Mouse (Mus musculus) neutrophil, adult 5-6 weeks (primary cell): ENCODE measurements around the gene Fam229a. TPM values are rescaled to one million over a fixed set of nuclear protein-coding genes. Genes with fewer than 3 reads are reported as not detected.

Experiments used
- ATAC-seq: fragments of 151-379, 151-347 bp; 2 replicates; pipeline ENCODE4 v1.8.0; 2017; ENCODE audit warnings: mild to moderate bottlenecking, moderate TSS enrichment; ENCODE audit not compliant: insufficient number of reproducible peaks, poor library complexity, low FRiP score, severe bottlenecking; ENCODE audit errors: extremely low read depth
- total RNA-seq: library from RNA; stranded (forward); fragments of 200-1000 nt; gene quantifications from 2 replicates; pipeline ENCODE4 v1.2.3, GENCODE M21; 2017

The Fam229a gene
- total RNA-seq, 1 experiment from 2014 or later, result not detected

DNA sequence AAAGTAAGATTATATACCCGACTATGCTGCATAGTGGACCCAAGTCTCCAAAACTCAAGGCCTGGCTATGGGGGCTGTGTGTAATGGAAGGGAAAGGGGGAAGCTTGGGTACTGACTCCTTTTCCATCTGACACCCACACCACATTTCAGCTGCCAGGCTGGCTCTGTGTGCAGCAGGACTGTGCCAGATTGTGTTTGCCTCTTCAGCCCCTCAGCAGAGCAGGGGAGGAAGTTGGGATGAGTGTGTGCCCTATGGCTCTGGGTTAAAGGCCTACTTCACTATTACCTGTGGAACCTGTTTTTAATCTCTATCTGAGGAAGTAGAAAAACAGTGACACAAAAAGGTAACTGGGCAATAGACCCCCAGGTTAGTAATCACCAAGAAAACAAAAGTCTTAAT lies 9.9 kb upstream of the Fam229a start:
- ATAC-seq, result no peak

DNA sequence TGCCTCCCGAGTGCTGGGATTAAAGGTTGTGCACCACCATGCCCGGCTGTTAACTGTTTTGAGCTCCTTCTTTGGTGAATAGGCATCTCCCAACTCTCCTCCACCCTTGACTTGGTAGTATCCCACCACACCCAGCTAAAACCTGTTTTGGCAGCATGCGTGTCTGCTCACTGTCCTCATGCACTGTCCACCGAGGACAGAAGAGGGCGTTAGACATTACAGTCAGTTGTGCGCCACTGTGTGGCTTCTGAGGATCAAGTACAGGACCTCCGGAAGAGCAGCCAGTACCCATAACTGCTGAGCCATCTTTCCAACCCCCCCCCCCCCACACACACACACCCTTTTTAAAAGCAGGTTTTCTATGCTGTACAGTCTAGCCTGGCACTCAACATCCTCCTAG lies 3.7 kb downstream of the Fam229a start:
- no peak for ATAC-seq

DNA sequence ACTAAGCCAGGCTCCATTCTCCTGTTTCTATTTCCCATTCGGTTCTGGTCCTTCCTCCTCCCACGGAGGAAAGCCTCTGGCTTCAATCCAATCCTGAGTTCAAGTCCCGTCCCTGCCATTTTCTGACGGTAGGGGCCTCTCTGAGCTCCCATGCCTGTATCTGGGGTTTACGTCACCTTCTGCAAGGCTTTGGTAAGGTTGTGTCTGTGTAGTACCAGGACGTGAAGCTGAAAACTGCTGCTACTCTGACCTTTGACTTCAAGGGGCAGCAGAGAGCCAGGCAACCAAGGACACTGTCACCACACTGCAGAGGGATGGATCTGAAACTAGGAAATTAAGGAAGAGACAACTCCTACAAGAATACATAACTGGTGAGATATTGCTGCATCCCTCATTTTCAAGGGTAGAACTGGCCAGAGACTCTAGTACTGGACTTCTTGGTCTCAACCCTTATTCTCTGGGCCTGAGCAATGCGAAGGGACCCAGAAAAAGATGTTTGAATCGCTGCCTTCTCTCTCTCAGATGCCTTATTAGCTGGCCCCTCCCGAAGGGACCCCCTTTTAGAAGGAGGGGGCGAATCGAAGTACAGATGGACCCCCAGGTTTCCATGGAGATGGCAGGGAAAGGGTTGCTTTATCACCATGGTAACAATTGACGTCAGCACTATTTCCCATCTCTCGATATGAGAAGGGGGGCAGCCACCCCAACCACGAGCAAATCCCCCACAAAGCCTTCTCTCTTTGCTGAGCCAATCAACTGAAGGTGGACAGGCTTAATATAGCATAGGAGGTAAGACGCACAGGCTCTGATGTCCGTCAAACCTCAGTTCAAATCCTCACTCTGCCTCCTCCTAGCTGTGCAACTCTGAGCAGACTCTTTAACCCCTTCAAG lies 4.9 kb downstream of the Fam229a start:
- peak; percentile 43 for ATAC-seq

DNA sequence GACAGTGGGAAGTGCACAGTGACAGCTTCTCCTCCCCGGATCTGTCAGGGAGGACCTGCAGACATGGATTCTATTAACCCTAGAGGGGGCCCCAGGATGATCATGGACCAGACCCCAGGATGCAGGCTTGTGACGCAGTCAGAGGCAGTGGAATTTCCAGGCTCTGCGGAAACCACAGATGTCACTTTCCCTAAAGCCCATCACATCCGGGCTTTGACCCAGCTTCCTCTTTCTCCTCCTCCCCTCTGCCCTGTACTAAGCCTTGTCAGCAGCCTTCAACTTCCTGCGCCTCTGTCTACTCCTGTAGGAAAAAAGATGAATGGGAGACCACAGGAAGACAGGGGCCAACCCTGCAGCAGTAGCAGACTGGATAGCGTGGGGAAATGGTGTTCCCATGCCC lies 5.6 kb downstream of the Fam229a start:
- peak; percentile 21; the same call in 1 of the 2 replicates for ATAC-seq

DNA sequence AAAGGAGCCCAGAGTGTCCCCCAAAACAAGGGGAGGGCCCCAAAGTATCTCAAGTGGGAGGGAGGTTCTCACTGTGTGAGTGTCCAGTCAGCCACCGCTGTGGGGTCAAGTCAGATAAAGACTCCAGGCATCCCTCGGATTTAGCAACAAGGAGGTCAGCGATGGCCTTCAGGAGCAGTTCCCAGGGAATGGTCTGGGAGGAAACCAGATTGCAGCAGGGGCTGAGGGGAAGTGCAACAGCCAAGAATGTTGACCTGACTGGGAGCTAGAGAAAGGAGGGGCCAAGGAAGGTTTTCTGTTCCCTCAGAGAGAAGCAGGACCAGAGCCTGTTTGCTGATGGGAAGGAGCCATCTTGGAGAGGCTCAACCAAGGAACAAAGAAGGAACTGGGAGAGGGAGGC lies 8.0 kb downstream of the Fam229a start:
- no peak for ATAC-seq

DNA sequence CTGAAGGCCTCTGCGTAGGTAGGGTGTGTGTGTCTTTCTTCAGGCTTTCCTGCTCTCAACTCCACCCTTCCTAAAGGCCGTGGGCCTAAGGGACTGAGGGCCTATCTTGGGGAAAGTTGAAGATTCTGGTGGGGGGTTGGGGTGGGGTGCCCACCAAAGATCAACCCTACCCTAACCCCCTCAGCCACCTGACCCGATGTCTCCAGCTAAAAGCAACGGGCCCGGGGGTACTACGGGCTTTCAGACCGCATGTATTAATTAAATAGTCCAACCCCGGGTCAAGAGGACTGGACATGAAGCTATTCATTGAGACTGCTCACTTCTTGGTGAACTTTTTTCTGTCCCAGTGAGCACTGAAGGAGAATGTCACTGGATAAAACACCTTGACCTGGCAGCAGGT lies 9.0 kb downstream of the Fam229a start:
- ATAC-seq, result no peak

DNA sequence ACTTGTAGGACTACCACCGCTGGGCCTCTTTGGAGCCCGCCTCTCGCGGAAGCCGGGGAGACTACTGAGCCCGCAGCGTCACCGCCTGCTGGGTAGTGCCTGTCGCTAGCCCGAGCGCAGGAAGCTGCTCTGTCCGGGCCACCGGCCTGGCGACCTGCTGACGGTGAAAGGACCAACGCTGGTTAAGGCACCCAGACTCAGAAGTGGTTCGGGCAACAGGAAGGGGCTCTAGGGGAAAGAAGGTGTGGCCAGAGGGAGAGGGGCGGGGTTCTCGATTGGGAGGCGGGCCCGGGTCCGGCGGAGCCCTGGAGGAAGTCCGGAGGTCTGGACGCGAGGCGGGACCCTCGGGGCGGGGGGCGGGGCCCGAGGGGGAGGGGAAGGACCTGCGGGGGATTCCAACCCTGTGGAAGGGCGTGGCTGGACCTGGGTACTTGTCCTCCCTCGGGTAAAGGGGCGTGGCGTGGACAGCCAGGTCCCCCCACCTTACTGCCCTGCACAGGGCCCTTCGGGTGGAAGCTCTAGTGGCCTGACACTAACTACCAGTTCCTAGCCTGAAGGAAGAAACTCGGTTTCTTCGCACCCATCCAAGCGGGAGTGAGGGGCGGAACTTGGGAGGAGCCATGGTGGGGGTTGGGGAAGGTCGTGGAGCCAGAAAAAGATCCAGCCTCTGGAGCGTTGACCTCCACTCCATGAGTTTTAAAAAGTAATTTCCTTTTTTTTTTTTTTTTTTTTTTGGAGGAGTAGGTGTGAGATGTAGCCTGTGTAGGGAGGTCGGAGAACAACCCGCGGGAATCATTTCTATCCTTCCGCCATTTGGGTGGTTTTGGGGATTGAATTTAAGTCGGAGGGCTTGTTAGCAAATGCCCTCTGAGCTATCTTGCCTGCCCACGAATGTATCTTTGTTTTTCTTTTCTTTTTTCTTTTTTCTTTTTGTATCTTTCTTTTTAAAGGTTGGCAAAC lies 9.9 kb downstream of the Fam229a start:
- peak; percentile 72 for ATAC-seq

DNA sequence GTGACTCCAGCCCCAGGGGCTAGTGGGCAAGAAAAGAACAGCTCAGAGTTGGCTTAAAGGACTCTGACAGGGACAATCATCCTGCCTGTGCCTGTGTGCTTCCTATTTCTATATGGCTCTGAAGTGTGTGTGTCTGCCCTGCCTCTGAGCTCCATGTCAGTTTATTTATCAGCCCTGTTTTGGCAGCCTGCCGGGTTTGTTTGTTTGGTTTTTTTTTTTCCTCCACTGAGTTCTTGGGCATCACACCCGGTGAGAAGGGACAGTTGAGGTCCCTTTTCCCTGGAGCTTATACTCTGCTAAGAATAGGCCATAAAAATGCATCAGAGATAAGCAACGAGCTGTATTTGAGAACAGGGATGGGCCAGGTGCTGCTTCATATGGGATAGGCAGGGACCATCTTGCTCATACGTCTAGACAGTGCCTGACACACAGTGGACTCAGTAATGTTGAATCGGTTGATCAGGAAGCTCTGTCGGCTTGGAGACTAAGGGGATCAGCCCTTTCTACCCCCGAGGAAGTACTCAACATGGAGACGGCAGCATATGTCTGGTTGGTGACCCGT lies 11.4 kb downstream of the Fam229a start:
- ATAC-seq, result no peak

DNA sequence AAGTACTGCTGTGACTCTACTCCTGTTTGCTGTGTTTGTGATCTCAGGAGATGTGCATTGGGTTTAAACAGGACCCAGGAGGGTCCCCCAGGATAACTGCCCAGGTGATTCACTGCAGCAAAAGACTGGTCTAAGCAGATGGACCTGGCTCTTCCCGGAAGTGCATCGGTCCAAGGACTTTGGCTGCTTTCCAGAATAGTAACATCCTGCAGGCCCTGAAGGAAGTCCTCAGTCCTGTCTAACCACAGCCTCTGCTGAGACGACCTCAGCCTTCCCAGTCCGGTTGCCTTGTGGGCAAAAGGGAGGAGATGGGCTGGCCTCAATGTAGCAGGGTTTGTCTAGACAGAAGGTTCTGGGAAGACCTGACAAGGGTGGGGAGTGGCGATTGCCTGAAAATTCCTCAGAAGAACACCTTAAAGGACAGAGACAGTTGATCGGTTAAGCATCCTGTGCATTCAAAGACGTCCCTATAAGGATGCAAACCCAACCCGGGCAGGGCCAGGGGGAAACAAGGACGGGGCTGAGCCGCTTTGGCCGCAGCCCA lies 12.0 kb downstream of the Fam229a start:
- ATAC-seq, result no peak

DNA sequence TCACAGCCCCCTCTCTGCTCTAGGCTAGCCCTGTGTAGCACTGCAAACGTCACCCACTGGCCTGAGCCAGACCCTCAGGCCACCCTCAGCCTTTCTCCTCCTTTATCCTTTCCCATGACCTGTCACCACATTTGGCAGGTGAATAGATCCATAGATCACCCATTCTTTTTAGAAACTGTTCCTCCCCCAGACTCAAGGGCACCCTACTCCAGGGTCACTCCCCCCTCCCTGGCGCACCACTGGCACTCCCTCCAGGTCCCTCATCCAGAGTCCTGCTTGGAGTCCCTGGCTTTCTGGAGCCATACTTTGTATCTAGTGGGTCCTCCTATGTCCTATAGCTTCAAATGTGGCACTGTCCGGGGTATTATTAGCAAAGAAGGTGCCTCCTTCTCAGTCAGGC lies 14.5 kb downstream of the Fam229a start:
- ATAC-seq, result no peak

DNA sequence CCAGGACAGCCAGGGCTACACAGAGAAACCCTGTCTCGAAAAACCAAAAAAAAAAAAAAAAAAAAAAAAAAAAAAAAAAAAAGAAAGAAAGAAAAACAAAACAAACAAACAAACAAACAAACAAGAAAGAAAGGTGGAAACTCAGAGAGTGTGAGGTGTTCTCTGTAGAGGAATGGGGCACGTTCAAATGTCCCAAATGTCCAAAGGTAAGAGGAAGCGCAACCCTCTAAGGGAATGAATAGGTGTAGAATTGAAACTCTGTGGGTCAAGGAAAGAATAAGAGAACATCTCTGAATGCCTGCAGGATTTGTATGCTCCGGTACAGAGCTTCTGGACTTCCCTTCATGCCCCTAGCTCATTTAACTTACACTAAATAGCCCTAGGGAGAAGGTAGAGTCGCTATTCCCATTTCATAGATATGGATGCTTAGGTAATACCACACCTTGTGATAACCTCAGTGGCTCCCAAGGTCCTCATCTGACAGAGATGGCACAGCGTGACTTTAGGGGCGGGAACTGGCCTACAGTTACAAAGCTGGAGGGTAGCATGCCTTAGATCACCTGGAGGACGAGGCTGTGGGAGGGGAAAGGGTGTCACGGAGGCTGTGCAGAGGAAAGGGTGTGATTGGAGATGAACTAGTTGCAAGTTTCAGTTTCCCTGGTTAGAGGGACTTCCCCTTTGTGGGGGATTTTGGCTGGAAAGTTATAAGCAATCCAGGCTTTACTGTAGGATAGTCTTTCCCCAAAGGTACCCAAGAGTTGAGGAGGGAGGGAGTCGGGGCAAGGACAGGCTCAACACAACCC lies 16.6 kb downstream of the Fam229a start:
- peak; percentile 49; the same call in 1 of the 2 replicates for ATAC-seq

DNA sequence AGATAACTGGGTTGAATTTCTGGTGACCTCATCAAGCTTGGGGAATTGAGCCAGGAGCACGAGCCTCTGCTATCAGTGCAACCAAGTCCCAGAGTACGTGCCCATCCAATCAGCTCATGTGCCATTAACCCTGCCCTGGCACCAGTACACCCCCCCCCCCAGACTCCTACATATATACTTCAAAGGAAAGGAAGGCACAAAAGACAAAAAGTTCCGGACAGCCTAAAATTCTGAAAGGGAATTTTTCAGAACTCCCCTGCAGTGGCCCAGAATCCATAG lies 17.2 kb downstream of the Fam229a start:
- no peak for ATAC-seq

DNA sequence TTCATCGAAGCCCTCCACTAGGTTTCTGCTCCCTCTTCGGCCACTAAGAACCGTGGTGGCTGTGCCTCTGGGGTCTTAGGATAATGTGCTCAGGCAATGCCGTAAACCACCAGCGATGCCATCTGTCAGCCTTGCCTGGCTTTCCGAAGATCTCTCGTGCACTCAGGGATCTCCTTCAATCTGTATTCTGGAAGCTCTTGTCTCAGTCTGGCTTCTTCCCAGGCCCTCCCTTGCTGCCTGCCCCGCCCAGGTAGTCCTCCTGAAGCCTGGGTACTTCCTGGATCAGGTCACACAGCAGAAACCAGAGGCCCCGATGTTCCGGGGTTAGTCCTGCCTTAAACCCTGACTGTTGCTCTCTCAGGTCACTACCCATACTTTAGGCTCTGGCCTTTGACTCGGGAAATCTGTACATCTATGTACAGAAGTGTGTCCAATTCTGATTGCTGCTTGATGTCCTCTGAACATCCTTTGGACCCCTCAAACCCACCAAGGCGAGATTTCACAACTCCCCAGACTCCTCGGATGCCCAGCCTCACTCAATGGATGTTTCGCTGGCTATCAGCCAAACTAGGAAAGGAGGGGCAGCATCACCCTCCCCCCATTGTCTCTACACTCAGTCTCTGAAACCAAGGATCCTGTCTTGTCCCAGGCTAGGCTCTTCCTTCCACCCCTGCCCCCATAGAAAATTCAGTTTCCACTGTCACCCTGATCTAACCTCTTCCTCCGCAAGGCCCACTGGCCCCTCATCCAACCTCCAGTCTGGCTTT lies 18.0 kb downstream of the Fam229a start:
- no peak for ATAC-seq

DNA sequence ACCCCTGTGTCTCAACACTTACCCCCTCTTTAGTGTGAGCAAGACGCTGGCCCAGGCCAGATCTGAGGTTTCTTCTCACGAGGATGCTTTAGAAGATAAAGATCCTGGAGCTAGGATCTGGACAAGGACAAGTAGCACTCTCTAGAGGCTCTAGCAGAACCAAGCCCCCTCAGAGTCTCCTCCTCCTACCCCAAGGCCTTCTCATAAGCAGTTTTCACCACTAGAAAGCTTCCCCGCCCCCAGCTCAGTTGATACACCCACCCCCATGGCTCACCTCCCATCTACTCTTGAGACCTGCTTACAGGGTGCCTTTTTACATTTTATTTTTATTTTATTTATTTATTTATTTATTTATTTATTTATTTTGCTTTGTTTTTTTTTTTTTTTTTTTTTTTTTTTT lies 18.7 kb downstream of the Fam229a start:
- no peak for ATAC-seq

DNA sequence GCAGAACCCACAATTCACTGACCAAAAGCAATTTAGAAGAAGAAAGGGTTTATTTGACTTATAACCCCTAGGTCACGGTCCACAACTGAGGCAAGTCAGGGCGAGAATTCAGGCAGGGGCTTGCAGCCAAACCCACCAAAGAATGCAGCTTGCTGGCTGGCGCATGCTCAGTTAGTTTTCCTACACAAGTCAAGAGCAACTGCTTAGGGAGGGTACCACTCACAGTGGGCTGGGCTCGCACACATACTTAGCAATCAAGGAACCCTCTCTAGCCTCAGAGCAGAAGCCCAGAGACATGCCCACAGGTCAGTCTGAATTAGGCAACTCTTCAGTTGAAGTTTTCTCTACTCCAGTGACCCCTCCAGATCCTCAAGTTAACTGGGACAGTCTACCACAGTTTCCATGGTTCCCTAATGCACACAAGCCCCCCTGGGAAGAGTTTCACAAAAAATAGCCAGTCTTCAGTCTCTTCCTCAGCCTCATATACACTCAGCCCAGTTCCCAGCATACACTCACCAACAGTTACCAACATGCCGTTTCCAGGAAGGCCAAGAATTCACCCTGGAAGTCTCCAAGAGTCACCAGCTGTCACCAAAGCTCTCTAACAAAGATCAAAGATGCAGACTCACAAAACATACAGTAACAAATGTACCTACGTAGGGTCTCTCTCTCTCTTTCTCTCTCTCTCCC lies 19.9 kb downstream of the Fam229a start:
- no peak for ATAC-seq

DNA sequence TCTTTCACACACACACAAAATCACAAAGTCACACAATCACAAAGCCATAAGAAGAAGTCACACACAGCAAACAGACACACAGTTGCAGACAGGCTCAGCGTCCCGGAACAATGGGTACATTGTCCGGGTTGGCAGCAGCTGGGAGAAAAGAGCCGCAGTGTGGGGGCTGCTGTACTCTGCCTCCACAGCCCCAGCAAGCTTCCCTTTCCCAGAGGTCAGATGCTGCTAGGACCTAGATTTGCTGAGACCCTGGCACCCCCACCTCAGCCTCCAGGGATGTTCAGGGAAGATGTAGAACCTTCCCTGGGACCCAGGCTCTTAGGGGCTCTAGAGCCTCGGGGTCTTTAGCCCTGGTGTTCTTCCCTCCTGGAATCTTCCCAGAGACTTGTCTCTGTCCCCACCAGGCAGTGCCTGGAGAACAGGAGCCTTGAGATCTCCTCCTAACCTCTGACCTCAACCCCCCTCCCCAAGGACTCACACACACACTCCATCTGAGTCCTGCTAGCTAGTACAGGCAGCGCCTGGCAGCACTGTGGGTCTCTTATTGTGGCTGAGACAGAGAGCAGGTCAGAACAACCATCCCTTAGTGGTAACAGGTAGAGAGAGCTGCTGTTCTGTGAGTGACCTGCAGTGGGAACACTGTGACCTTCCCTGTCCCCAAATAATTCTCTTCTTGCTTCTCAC lies 20.6 kb downstream of the Fam229a start:
- ATAC-seq, result no peak
